Mouse (Mus musculus): ENCODE results near the gene Gstm4.

GRCm38 (mm10) chr3:108018190-108018820 is 26.4 kb downstream of the Gstm4 start:
- no peak for TF ChIP-seq CTCF (IDR thresholded peaks at IDR 0.05; ENCODE audit: low read depth)
- no peak for TF ChIP-seq EP300 (optimal IDR thresholded peaks at IDR 0.05)
